Mouse (Mus musculus) liver, embryonic 14.5 days (tissue): ENCODE results near the gene Il6st.

Experiments
- CTCF ChIP-seq: IDR thresholded peaks from 2 replicates; pipeline ENCODE4 v1.5.1; 2016; ENCODE audit warnings: antibody characterized with exemption, low read depth, control low read depth
- EP300 ChIP-seq: IDR thresholded peaks from 2 replicates; pipeline ENCODE4 v1.6.1; 2016; ENCODE audit warnings: antibody characterized with exemption, low read depth

- no peak for TF ChIP-seq CTCF
- no peak for TF ChIP-seq EP300
Measured at GRCm38 (mm10) chr13:112506766-112507165, 42.9 kb downstream of the Il6st start.
